17 mouse cellular contexts compared by ENCODE assay signal in the genomic region with DNA sequence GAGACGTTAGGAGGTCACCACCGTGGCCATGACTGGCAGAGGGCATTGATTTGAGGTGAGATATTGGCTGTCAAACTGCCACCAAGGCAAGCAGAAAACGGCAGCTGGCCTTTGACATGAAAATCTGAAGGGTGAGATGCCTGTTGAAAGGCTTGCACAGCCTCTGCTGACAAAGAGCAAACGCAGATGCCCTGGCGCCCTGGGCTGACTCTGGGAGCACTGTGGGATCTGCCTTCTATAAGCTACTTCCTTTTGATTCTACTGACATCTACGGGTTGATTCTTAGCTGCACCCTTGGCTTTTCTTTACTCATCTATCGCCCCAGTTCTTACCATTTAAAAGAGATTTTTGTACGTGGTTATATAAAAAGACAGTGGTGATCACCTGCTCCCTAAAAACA.
DNase-seq lines count a peak whose midpoint lies in the region; ATAC-seq and TF ChIP-seq lines count a peak whose summit lies in the region.
"Had no signal": no experiment of that assay in that cellular context is flagged by ENCODE, and none has a peak within 500 bp of the region (broad histone marks: within the 10 kb centered on the region; RNA-seq: fewer than 3 reads in every experiment).

No protein-coding gene starts in this region.

- intact Hi-C loops in gastrocnemius, postnatal 14 days (cut with DNase I; ENCODE audit: low total_unique reads) = no loop called here

- no peaks in the 10 kb centered on the region for H3K36me3 ChIP-seq in liver, adult 2 months (ENCODE audit: control insufficient read depth, insufficient read depth, low read length)
- H3K36me3 ChIP-seq in liver, embryonic 12.5 days = no peaks in the 10 kb centered on the region
- H3K36me3 ChIP-seq in embryonic facial prominence, embryonic 14.5 days (ENCODE audit: control insufficient read depth, insufficient read depth, low read length) = no peaks in the 10 kb centered on the region
- H3K36me3 ChIP-seq: heart, embryonic 15.5 days; hindbrain, embryonic 10.5 days; stomach, embryonic 15.5 days had no signal

- no peaks in the 10 kb centered on the region for H3K9me3 ChIP-seq in liver, embryonic 12.5 days (replicated peaks)
- H3K9me3 ChIP-seq in embryonic facial prominence, embryonic 14.5 days (ENCODE audit: control insufficient read depth, low read length) = no peaks in the 10 kb centered on the region
- H3K9me3 ChIP-seq: heart, embryonic 15.5 days; hindbrain, embryonic 10.5 days; stomach, embryonic 15.5 days had no signal

- no peak overlapping the region for H3K4me2 ChIP-seq in liver, embryonic 12.5 days
- H3K4me2 ChIP-seq in embryonic facial prominence, embryonic 14.5 days (ENCODE audit: low read depth, low read length) = no peak overlapping the region
- H3K4me2 ChIP-seq: heart, embryonic 15.5 days; liver, embryonic 11.5 days; stomach, embryonic 15.5 days had no signal

- TF ChIP-seq POLR2A in liver, adult 2 months (IDR thresholded peaks at IDR 0.05; ENCODE audit: extremely low read depth, insufficient read depth, low read length) = no peak
- no peak for TF ChIP-seq POLR2A in brain, embryonic 14.5 days (IDR thresholded peaks at IDR 0.05; ENCODE audit: borderline replicate concordance, extremely low read depth, insufficient read depth, insufficient read length, poor library complexity, severe bottlenecking)

- 19% methylated on average over 8 of the region's 8 CpGs for WGBS in liver, adult 2 months
- 46% methylated on average over 8 of the region's 8 CpGs for WGBS in liver, embryonic 12.5 days (ENCODE audit: insufficient replicate concordance)
- 45% methylated on average over 8 of the region's 8 CpGs for WGBS in embryonic facial prominence, embryonic 14.5 days

- no peak overlapping the region for H3K4me3 ChIP-seq in liver, adult 2 months (ENCODE audit: insufficient read depth, low read depth, low read length)
- no peak overlapping the region for H3K4me3 ChIP-seq in liver, embryonic 12.5 days
- no peak overlapping the region for H3K4me3 ChIP-seq in embryonic facial prominence, embryonic 14.5 days (ENCODE audit: low read depth, low read length)
- H3K4me3 ChIP-seq: heart, embryonic 15.5 days; hindbrain, embryonic 10.5 days; stomach, embryonic 15.5 days had no signal

- H3K27ac ChIP-seq in liver, adult 2 months (replicated peaks; ENCODE audit: insufficient read depth, low read depth, low read length) = no peak overlapping the region
- no peak overlapping the region for H3K27ac ChIP-seq in liver, embryonic 12.5 days
- H3K27ac ChIP-seq in embryonic facial prominence, embryonic 14.5 days (replicated peaks; ENCODE audit: low read depth, low read length) = no peak overlapping the region
- H3K27ac ChIP-seq: heart, embryonic 15.5 days; hindbrain, embryonic 10.5 days; stomach, embryonic 15.5 days had no signal

- TF ChIP-seq CTCF in liver, adult 2 months (IDR thresholded peaks at IDR 0.05; ENCODE audit: low read depth, low read length) = 0 out of 2 replicates have a peak, but pooled peaks have one; percentile 5
- no peak for TF ChIP-seq CTCF in brain, embryonic 14.5 days (IDR thresholded peaks at IDR 0.05; ENCODE audit: borderline replicate concordance, extremely low read depth, insufficient read depth, insufficient read length)

- no peak for DNase-seq in liver, adult 2 months (ENCODE audit: extremely low read depth, low read depth, low spot score)
- DNase-seq in brain, embryonic 14.5 days (ENCODE audit: low read depth) = peak; percentile 17
- peak; percentile 19 for DNase-seq in embryonic facial prominence, embryonic 14.5 days (ENCODE audit: low spot score)
- DNase-seq in thymus, postnatal 25 days = peak; percentile 33
- no peak for DNase-seq in gastrocnemius, postnatal 14 days
- DNase-seq: cerebellum, postnatal 25 days; kidney, postnatal 25 days; right cerebral cortex, adult 18-20 months; spleen, adult 18-20 months had no signal

- no peak overlapping the region for H3K9ac ChIP-seq in liver, adult 2 months (ENCODE audit: low read depth, low read length)
- H3K9ac ChIP-seq in liver, embryonic 12.5 days = no peak overlapping the region
- H3K9ac ChIP-seq in embryonic facial prominence, embryonic 14.5 days (ENCODE audit: low read depth, low read length) = no peak overlapping the region
- H3K9ac ChIP-seq: heart, embryonic 15.5 days; stomach, embryonic 15.5 days had no signal

- H3K79me2 ChIP-seq in liver, adult 2 months (ENCODE audit: control insufficient read depth, insufficient read depth, low read length) = no peaks in the 10 kb centered on the region

- ATAC-seq in liver, embryonic 12.5 days = no peak
- no peak for ATAC-seq in embryonic facial prominence, embryonic 14.5 days (ENCODE audit: low read depth)
- ATAC-seq in megakaryocyte, adult 5-6 weeks (ENCODE audit: poor library complexity, severe bottlenecking) = no peak
- ATAC-seq: forebrain, embryonic 14.5 days; lung, postnatal 0 days had no signal

- H3K27me3 ChIP-seq in liver, adult 2 months (ENCODE audit: control insufficient read depth, insufficient read depth, low read length) = 0 out of 2 replicates have a peak, but pooled peaks cover 2% of the 10 kb centered on the region
- H3K27me3 ChIP-seq in liver, embryonic 12.5 days (replicated peaks) = no peaks in the 10 kb centered on the region; the same call in 1 of the 2 replicates
- no peaks in the 10 kb centered on the region for H3K27me3 ChIP-seq in embryonic facial prominence, embryonic 14.5 days (replicated peaks; ENCODE audit: control insufficient read depth, insufficient read depth, low read length)
- H3K27me3 ChIP-seq: stomach, embryonic 15.5 days had no signal

- H3K4me1 ChIP-seq in liver, adult 2 months (ENCODE audit: control insufficient read depth, insufficient read depth, low read length) = no peaks in the 10 kb centered on the region
- H3K4me1 ChIP-seq in liver, embryonic 12.5 days = no peaks in the 10 kb centered on the region
- H3K4me1 ChIP-seq in embryonic facial prominence, embryonic 14.5 days (ENCODE audit: control insufficient read depth, insufficient read depth, low read length) = no peaks in the 10 kb centered on the region
- H3K4me1 ChIP-seq: heart, embryonic 15.5 days; hindbrain, embryonic 10.5 days; stomach, embryonic 15.5 days had no signal

Comparison
In these comparisons a context has a peak if more than half of its experiments do, and no peak if none do; other contexts are left out.
1. DNase-seq: peak in brain, embryonic 14.5 days (single experiment), embryonic facial prominence, embryonic 14.5 days (single experiment) and thymus, postnatal 25 days (single experiment); none in liver, adult 2 months (single experiment) and gastrocnemius, postnatal 14 days (single experiment).